Mouse (Mus musculus) liver, embryonic 12.5 days (tissue): ENCODE measurements around the gene Abca1. TPM values are rescaled to one million over a fixed set of nuclear protein-coding genes. Genes with fewer than 3 reads are reported as not detected.
A peak's percentile ranks its signal among the peaks of the same experiment; 100 is the strongest.

ENCODE experiments used
- ATAC-seq: fragments of 200-750 bp; cut with Nextera tagmentation; 2 replicates; pipeline ENCODE4 v1.8.0; 2017; ENCODE audit warnings: moderate number of reproducible peaks, mild to moderate bottlenecking, moderate library complexity
- H3K27ac ChIP-seq: fragments of 300-500 bp; sonication (generic); 2 replicates; pipeline ENCODE4 v1.5.1; 2016; ENCODE audit warnings: mild to moderate bottlenecking
- H3K27me3 ChIP-seq: fragments of 300-500 bp; sonication (generic); replicated peaks from 2 replicates; pipeline ENCODE4 v1.6.1; 2016; ENCODE audit warnings: mild to moderate bottlenecking, moderate library complexity
- H3K36me3 ChIP-seq: fragments of 300-500 bp; sonication (generic); 2 replicates; pipeline ENCODE4 v1.6.1; 2016; ENCODE audit warnings: mild to moderate bottlenecking, moderate library complexity
- H3K4me1 ChIP-seq: fragments of 300-500 bp; sonication (generic); 2 replicates; pipeline ENCODE4 v1.6.1; 2016
- H3K4me2 ChIP-seq: fragments of 300-500 bp; sonication (generic); 2 replicates; pipeline ENCODE4 v1.6.1; 2016; ENCODE audit warnings: mild to moderate bottlenecking, moderate library complexity
- H3K4me3 ChIP-seq: fragments of 300-500 bp; sonication (generic); 2 replicates; pipeline ENCODE4 v1.5.1; 2016; ENCODE audit warnings: mild to moderate bottlenecking, moderate library complexity
- H3K9ac ChIP-seq: fragments of 300-500 bp; sonication (generic); 2 replicates; pipeline ENCODE4 v1.6.1; 2016; ENCODE audit warnings: mild to moderate bottlenecking, moderate library complexity
- H3K9me3 ChIP-seq: fragments of 300-500 bp; sonication (generic); replicated peaks from 2 replicates; pipeline ENCODE4 v1.6.1; 2016; ENCODE audit warnings: mild to moderate bottlenecking, moderate library complexity
- WGBS: fragments of 180-500 bp; shearing (Covaris S2); methylation state at CpG from one replicate; pipeline ENCODE4 v1.1.7; 2016; ENCODE audit not compliant: insufficient replicate concordance; 5-methylcytosine and 5-hydroxymethylcytosine counted together
- polyA plus RNA-seq: library from polyadenylated mRNA; unstranded; fragments of >200 nt; fragmentation: Nextera tagmentation; extraction: Ambion mirVana; gene quantifications from 2 replicates; pipeline ENCODE4 v1.2.1, GENCODE M21; 2016

Abca1 gene
- polyA plus RNA-seq, 1 experiment from 2014 or later = 10.1 TPM

- no peak overlapping the region for H3K4me2 ChIP-seq
- H3K9me3 ChIP-seq = no peaks in the 10 kb centered on the region
- WGBS = 74% methylated on average over 5 of the region's 5 CpGs
- peaks cover 29% of the 10 kb centered on the region for H3K36me3 ChIP-seq
- no peak overlapping the region for H3K4me3 ChIP-seq
- no peak overlapping the region for H3K9ac ChIP-seq
- peaks cover 27% of the 10 kb centered on the region for H3K4me1 ChIP-seq
- no peaks in the 10 kb centered on the region for H3K27me3 ChIP-seq
- peak overlapping the region; percentile 38; the same call in 1 of the 2 replicates for H3K27ac ChIP-seq
- no peak for ATAC-seq
Measured at GRCm38 (mm10) chr4:53131538-53131937, 28.2 kb downstream of the Abca1 start.

GRCm38 (mm10) chr4:53130622-53131517 lies 28.8 kb downstream of the Abca1 start:
- Histone ChIP-seq H3K4me2 (no peak overlapping the region), H3K4me3 (no peak overlapping the region), H3K9me3 (no peaks in the 10 kb centered on the region), H3K9ac (no peak overlapping the region), H3K4me1 (peaks cover 25% of the 10 kb centered on the region), H3K27me3 (no peaks in the 10 kb centered on the region), H3K36me3 (peaks cover 34% of the 10 kb centered on the region), H3K27ac (peak overlapping the region; percentile 38; the same call in 1 of the 2 replicates)
- 41% methylated on average over 6 of the region's 6 CpGs for WGBS
- ATAC-seq = peak; percentile 69

GRCm38 (mm10) chr4:53129716-53130301 lies 29.9 kb downstream of the Abca1 start:
- Histone ChIP-seq H3K27ac (no peak overlapping the region), H3K4me1 (peaks cover 30% of the 10 kb centered on the region), H3K27me3 (no peaks in the 10 kb centered on the region), H3K4me2 (no peak overlapping the region), H3K9ac (no peak overlapping the region), H3K4me3 (no peak overlapping the region), H3K36me3 (peaks cover 34% of the 10 kb centered on the region), H3K9me3 (no peaks in the 10 kb centered on the region)
- WGBS = 61% methylated on average over 11 of the region's 11 CpGs
- ATAC-seq = peak; percentile 14; the same call in 1 of the 2 replicates

GRCm38 (mm10) chr4:53127266-53127665 lies 32.4 kb downstream of the Abca1 start:
- H3K4me3 ChIP-seq = no peak overlapping the region
- 82% methylated on average over 5 of the region's 5 CpGs for WGBS
- H3K27ac ChIP-seq = no peak overlapping the region
- H3K9me3 ChIP-seq = no peaks in the 10 kb centered on the region
- peaks cover 45% of the 10 kb centered on the region for H3K36me3 ChIP-seq
- H3K27me3 ChIP-seq = no peaks in the 10 kb centered on the region
- no peak for ATAC-seq
- peaks cover 31% of the 10 kb centered on the region for H3K4me1 ChIP-seq
- no peak overlapping the region for H3K4me2 ChIP-seq
- no peak overlapping the region for H3K9ac ChIP-seq

GRCm38 (mm10) chr4:53126794-53127193 lies 32.9 kb downstream of the Abca1 start:
- Histone ChIP-seq H3K4me2 (no peak overlapping the region), H3K9ac (no peak overlapping the region), H3K4me1 (peaks cover 36% of the 10 kb centered on the region), H3K27me3 (no peaks in the 10 kb centered on the region), H3K4me3 (no peak overlapping the region), H3K27ac (no peak overlapping the region), H3K9me3 (no peaks in the 10 kb centered on the region), H3K36me3 (peaks cover 45% of the 10 kb centered on the region)
- no peak for ATAC-seq
- 88% methylated on average over 7 of the region's 7 CpGs for WGBS

GRCm38 (mm10) chr4:53124837-53125490 lies 34.7 kb downstream of the Abca1 start:
- no peak overlapping the region for H3K9ac ChIP-seq
- no peak overlapping the region for H3K4me2 ChIP-seq
- peaks cover 46% of the 10 kb centered on the region for H3K4me1 ChIP-seq
- WGBS = 61% methylated on average over 10 of the region's 10 CpGs
- no peaks in the 10 kb centered on the region for H3K27me3 ChIP-seq
- H3K4me3 ChIP-seq = no peak overlapping the region
- no peak for ATAC-seq
- H3K27ac ChIP-seq = no peak overlapping the region
- H3K9me3 ChIP-seq = no peaks in the 10 kb centered on the region
- H3K36me3 ChIP-seq = peaks cover 42% of the 10 kb centered on the region

- Histone ChIP-seq H3K27me3 (no peaks in the 10 kb centered on the region), H3K9me3 (no peaks in the 10 kb centered on the region), H3K4me3 (no peak overlapping the region), H3K27ac (no peak overlapping the region), H3K9ac (no peak overlapping the region), H3K4me1 (peaks cover 39% of the 10 kb centered on the region), H3K36me3 (peaks cover 24% of the 10 kb centered on the region), H3K4me2 (no peak overlapping the region)
- no peak for ATAC-seq
- WGBS = 67% methylated on average over 3 of the region's 3 CpGs
Measured at GRCm38 (mm10) chr4:53122310-53122709, 37.4 kb downstream of the Abca1 start.

GRCm38 (mm10) chr4:53121516-53122227 lies 38.0 kb downstream of the Abca1 start:
- H3K4me1 ChIP-seq = peaks cover 39% of the 10 kb centered on the region
- peak; percentile 42 for ATAC-seq
- H3K4me2 ChIP-seq = peak overlapping the region; percentile 18

GRCm38 (mm10) chr4:53121084-53121483 lies 38.6 kb downstream of the Abca1 start:
- H3K4me2 ChIP-seq = peak overlapping the region; percentile 18
- H3K9ac ChIP-seq = no peak overlapping the region
- no peaks in the 10 kb centered on the region for H3K9me3 ChIP-seq
- H3K27ac ChIP-seq = peak overlapping the region; percentile 8
- no peak overlapping the region for H3K4me3 ChIP-seq
- 16% methylated on average over 3 of the region's 3 CpGs for WGBS
- H3K4me1 ChIP-seq = peaks cover 45% of the 10 kb centered on the region
- no peaks in the 10 kb centered on the region for H3K27me3 ChIP-seq
- ATAC-seq = peak; percentile 82
- peaks cover 12% of the 10 kb centered on the region for H3K36me3 ChIP-seq

More at GRCm38 (mm10) chr4:53121516-53122227, 38.0 kb downstream of the Abca1 start:
- Histone ChIP-seq H3K27me3 (no peaks in the 10 kb centered on the region), H3K4me3 (no peak overlapping the region), H3K9me3 (no peaks in the 10 kb centered on the region), H3K36me3 (peaks cover 18% of the 10 kb centered on the region), H3K27ac (peak overlapping the region; percentile 8), H3K9ac (no peak overlapping the region)
- 34% methylated on average over 7 of the region's 7 CpGs for WGBS

GRCm38 (mm10) chr4:53120038-53120685 lies 39.5 kb downstream of the Abca1 start:
- Histone ChIP-seq H3K4me1 (peaks cover 51% of the 10 kb centered on the region), H3K27me3 (no peaks in the 10 kb centered on the region), H3K4me3 (no peak overlapping the region), H3K27ac (no peak overlapping the region), H3K9me3 (no peaks in the 10 kb centered on the region), H3K9ac (no peak overlapping the region), H3K4me2 (no peak overlapping the region), H3K36me3 (peaks cover 11% of the 10 kb centered on the region; the same call in 1 of the 2 replicates)
- no peak for ATAC-seq
- WGBS = 57% methylated on average over 10 of the region's 10 CpGs

- no peaks in the 10 kb centered on the region for H3K27me3 ChIP-seq
- H3K27ac ChIP-seq = no peak overlapping the region
- peaks cover 49% of the 10 kb centered on the region for H3K4me1 ChIP-seq
- H3K9ac ChIP-seq = no peak overlapping the region
- 50% methylated on average over 4 of the region's 4 CpGs for WGBS
- no peak for ATAC-seq
- H3K4me2 ChIP-seq = no peak overlapping the region
- no peaks in the 10 kb centered on the region for H3K9me3 ChIP-seq
- peaks cover 8% of the 10 kb centered on the region; the same call in 1 of the 2 replicates for H3K36me3 ChIP-seq
- no peak overlapping the region for H3K4me3 ChIP-seq
Measured at GRCm38 (mm10) chr4:53118643-53119042, 41.1 kb downstream of the Abca1 start.
